Mouse (Mus musculus): ENCODE results near the gene G430095P16Rik. TPM values are rescaled to one million over a fixed set of nuclear protein-coding genes. Genes with fewer than 3 reads are reported as not detected.

Gene G430095P16Rik
- polyA plus RNA-seq, 1 experiment = 9.4 TPM

DNA sequence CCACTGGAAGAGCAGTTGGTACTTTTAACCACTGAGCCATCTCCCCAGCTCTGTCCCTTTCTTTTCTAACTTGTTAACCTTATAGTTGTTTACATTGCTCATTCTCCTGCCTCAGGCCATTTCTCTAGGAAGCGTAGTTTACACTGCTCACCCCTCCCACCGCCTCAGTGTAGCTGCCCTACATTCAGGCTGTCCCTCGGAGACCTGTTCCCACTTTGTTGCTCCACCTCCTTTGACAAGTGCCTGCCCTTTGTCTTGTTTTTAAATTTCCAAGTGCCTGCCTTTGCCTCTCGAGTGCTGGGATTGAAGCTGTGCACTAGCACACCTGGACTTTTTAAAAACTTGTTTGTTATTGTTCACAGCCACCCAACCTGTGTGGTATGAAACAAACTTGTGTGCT lies 29.5 kb upstream of the G430095P16Rik start:
- no peak overlapping the region for H3ac ChIP-seq (ENCODE audit: control insufficient read depth, insufficient read length)
- H3K36me3 ChIP-seq (ENCODE audit: control insufficient read depth, insufficient read depth) = peaks cover 12% of the 10 kb centered on the region
- TF ChIP-seq POLR2A (IDR thresholded peaks at IDR 0.05; ENCODE audit: insufficient read length, low read depth) (no peak), SRF (IDR thresholded peaks at IDR 0.05; ENCODE audit: control insufficient read depth, insufficient read length, low read depth) (no peak), TCF12 (IDR thresholded peaks at IDR 0.05; ENCODE audit: insufficient read depth, poor library complexity, severe bottlenecking) (no peak)
- H3K4me2 ChIP-seq (ENCODE audit: low read depth) = no peak overlapping the region
- H3K79me2 ChIP-seq (ENCODE audit: control insufficient read depth, insufficient read depth) = peaks cover 15% of the 10 kb centered on the region
- H3K4me3 ChIP-seq = no peak overlapping the region
- H3K27me3 ChIP-seq (ENCODE audit: control insufficient read depth, insufficient read depth, insufficient read length) = no peaks in the 10 kb centered on the region

DNA sequence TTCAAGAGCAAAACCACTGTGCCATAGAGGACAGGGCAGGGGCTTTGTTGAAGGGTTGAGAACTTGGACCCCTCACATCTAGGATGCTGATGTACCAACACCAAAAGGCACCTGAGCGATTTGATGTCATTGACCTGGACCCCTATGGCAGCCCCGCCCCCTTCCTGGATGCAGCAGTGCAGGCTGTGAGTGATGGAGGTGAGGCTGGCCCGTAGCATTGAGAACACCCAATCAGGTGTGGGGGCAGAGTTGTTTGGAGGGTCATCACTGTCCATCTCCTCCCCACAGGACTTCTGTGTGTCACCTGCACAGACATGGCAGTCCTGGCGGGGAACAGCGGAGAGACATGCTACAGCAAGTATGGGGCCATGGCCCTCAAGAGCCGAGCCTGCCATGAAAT lies 27.7 kb upstream of the G430095P16Rik start:
- H3K27me3 ChIP-seq (ENCODE audit: control insufficient read depth, insufficient read depth, insufficient read length) = no peaks in the 10 kb centered on the region
- H3K79me2 ChIP-seq (ENCODE audit: control insufficient read depth, insufficient read depth) = peaks cover 10% of the 10 kb centered on the region
- H3K4me3 ChIP-seq = no peak overlapping the region
- no peak overlapping the region for H3ac ChIP-seq (ENCODE audit: control insufficient read depth, insufficient read length)
- peaks cover 12% of the 10 kb centered on the region for H3K36me3 ChIP-seq (ENCODE audit: control insufficient read depth, insufficient read depth)
- TF ChIP-seq MYOG (IDR thresholded peaks at IDR 0.05; ENCODE audit: control insufficient read depth in 1 of 3, insufficient read depth in 1 of 3, insufficient read length in 2 of 3, low read depth in 2 of 3) (no peak), TCF3 (IDR thresholded peaks at IDR 0.05; ENCODE audit: insufficient read length, low read depth) (no peak), MYOD1 (IDR thresholded peaks at IDR 0.05; ENCODE audit: control insufficient read depth in 1 of 3, insufficient read length in 2 of 3, low read depth in 2 of 3) (no peak), E2F4 (IDR thresholded peaks at IDR 0.05; ENCODE audit: insufficient read depth) (no peak), CEBPB (IDR thresholded peaks at IDR 0.05; ENCODE audit: insufficient read depth, poor library complexity, severe bottlenecking) (no peak), POLR2AphosphoS2 (IDR thresholded peaks at IDR 0.05; ENCODE audit: insufficient read length, low read depth) (no peak), SRF (IDR thresholded peaks at IDR 0.05; ENCODE audit: control insufficient read depth, insufficient read length, low read depth) (no peak), MAX (IDR thresholded peaks at IDR 0.05; ENCODE audit: low read depth) (no peak), REST (IDR thresholded peaks at IDR 0.05; ENCODE audit: insufficient read depth, insufficient read length) (no peak), TCF12 (IDR thresholded peaks at IDR 0.05; ENCODE audit: insufficient read depth, poor library complexity, severe bottlenecking) (no peak), USF1 (IDR thresholded peaks at IDR 0.05; ENCODE audit: low read depth) (no peak), POLR2A (IDR thresholded peaks at IDR 0.05; ENCODE audit: insufficient read length, low read depth) (no peak)
- H3K4me2 ChIP-seq (ENCODE audit: low read depth) = no peak overlapping the region

DNA sequence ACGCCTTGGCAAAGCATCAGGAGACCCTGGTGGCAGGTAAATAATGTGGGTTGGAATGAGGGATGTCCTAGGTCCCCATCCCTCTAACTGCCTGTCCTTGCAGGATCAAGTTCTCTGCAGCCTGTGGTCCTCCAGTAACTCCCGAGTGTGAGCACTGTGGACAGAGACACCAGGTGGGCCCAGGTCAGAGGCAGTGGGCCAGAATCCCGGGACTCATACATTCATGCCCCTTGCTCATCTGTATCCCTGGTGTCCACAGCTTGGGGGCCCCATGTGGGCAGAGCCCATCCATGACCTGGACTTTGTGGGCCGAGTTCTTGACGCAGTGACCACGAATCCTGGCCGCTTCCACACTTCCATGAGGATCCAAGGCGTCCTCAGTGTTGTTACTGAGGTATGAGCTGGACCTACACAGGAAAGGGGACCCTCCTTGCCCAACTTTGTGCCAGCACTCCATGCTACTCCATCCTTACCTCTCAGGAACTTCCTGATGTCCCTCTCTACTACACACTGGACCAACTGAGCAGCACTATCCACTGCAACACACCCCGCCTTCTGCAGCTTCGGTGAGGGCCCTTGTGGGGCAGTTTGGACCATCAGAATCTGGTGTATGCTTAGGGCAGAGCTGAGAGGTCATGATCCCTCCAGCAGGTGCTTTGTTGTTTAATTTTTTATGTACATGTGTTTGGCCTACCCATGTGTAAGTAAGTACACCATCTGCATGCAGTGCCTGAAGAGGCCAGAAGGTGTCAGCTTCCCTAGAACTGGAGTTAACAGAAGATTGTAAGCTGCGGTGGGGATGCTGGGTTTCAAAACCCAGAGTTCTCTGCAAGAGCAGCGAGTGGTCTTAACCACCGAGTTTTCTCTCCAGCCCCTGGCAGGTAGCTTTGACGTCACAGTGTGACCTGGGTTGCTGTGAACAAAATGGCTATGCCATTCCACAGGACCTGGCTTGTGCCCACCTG lies 25.4 kb upstream of the G430095P16Rik start:
- no peak overlapping the region for H3K4me2 ChIP-seq (ENCODE audit: low read depth)
- H3K27me3 ChIP-seq (ENCODE audit: control insufficient read depth, insufficient read depth, insufficient read length) = no peaks in the 10 kb centered on the region
- H3K36me3 ChIP-seq (ENCODE audit: control insufficient read depth, insufficient read depth) = peaks cover 6% of the 10 kb centered on the region
- no peaks in the 10 kb centered on the region for H3K79me2 ChIP-seq (ENCODE audit: control insufficient read depth, insufficient read depth)
- no peak overlapping the region for H3K4me3 ChIP-seq
- TF ChIP-seq SRF (IDR thresholded peaks at IDR 0.05; ENCODE audit: control insufficient read depth, insufficient read length, low read depth) (no peak), MAX (IDR thresholded peaks at IDR 0.05; ENCODE audit: low read depth) (no peak), MYOG (IDR thresholded peaks at IDR 0.05; ENCODE audit: control insufficient read depth in 1 of 3, insufficient read depth in 1 of 3, insufficient read length in 2 of 3, low read depth in 2 of 3) (no peak), TCF3 (IDR thresholded peaks at IDR 0.05; ENCODE audit: insufficient read length, low read depth) (no peak), TCF12 (IDR thresholded peaks at IDR 0.05; ENCODE audit: insufficient read depth, poor library complexity, severe bottlenecking) (no peak), USF1 (IDR thresholded peaks at IDR 0.05; ENCODE audit: low read depth) (no peak), POLR2A (IDR thresholded peaks at IDR 0.05; ENCODE audit: insufficient read length, low read depth) (no peak), POLR2AphosphoS2 (IDR thresholded peaks at IDR 0.05; ENCODE audit: insufficient read length, low read depth) (no peak), MYOD1 (IDR thresholded peaks at IDR 0.05; ENCODE audit: control insufficient read depth in 1 of 3, insufficient read length in 2 of 3, low read depth in 2 of 3) (no peak), E2F4 (IDR thresholded peaks at IDR 0.05; ENCODE audit: insufficient read depth) (no peak), CEBPB (IDR thresholded peaks at IDR 0.05; ENCODE audit: insufficient read depth, poor library complexity, severe bottlenecking) (no peak), REST (IDR thresholded peaks at IDR 0.05; ENCODE audit: insufficient read depth, insufficient read length) (no peak)
- H3ac ChIP-seq (ENCODE audit: control insufficient read depth, insufficient read length) = no peak overlapping the region

GRCm38 (mm10) chr8:84698288-84698687 lies 24.5 kb upstream of the G430095P16Rik start:
- TF ChIP-seq USF1 (IDR thresholded peaks at IDR 0.05; ENCODE audit: low read depth) (no peak), POLR2A (IDR thresholded peaks at IDR 0.05; ENCODE audit: insufficient read length, low read depth) (no peak)
- Histone ChIP-seq H3K4me3 (no peak overlapping the region), H3K4me2 (ENCODE audit: low read depth) (no peak overlapping the region), H3ac (ENCODE audit: control insufficient read depth, insufficient read length) (no peak overlapping the region), H3K36me3 (ENCODE audit: control insufficient read depth, insufficient read depth) (peaks cover 6% of the 10 kb centered on the region), H3K79me2 (ENCODE audit: control insufficient read depth, insufficient read depth) (no peaks in the 10 kb centered on the region), H3K27me3 (ENCODE audit: control insufficient read depth, insufficient read depth, insufficient read length) (no peaks in the 10 kb centered on the region)

DNA sequence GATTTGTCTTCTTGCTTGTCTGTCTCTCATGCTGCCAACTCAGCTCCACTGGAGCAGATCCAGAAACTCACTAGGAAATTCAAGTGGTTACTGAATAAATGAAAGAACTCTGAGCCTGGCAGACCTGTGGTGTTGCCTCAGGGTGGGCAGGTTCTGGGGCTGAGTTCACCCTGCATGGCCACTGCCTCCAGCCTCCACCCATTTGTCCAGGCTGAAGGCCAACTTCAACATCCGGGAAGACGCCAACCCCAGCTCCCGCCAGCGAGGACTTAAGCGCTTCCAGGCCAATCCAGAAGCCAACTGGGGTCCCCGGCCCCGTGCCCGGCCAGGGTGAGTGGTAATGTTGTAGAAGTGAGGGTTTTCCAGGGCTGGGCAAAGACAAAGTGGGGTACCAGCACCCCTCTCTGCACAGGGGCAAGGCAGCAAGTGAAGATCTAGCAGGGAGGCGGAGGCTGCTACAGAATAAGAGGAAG lies 23.8 kb upstream of the G430095P16Rik start:
- H3K4me3 ChIP-seq = no peak overlapping the region
- H3K4me2 ChIP-seq (ENCODE audit: low read depth) = no peak overlapping the region
- no peak for TF ChIP-seq MYOG (IDR thresholded peaks at IDR 0.05; ENCODE audit: control insufficient read depth in 1 of 3, insufficient read depth in 1 of 3, insufficient read length in 2 of 3, low read depth in 2 of 3)

More for the DNA sequence above, 23.8 kb upstream of the G430095P16Rik start:
- Histone ChIP-seq H3K27me3 (ENCODE audit: control insufficient read depth, insufficient read depth, insufficient read length) (no peaks in the 10 kb centered on the region), H3K79me2 (ENCODE audit: control insufficient read depth, insufficient read depth) (no peaks in the 10 kb centered on the region), H3K36me3 (ENCODE audit: control insufficient read depth, insufficient read depth) (peaks cover 3% of the 10 kb centered on the region), H3ac (ENCODE audit: control insufficient read depth, insufficient read length) (no peak overlapping the region)

Data from myocyte (in vitro differentiated cells).